24 mouse cellular contexts compared by ENCODE assay signal in genomic region chr17:90780481-90780880, GRCm38 (mm10).
DNase-seq lines count a peak whose midpoint lies in the region; ATAC-seq and TF ChIP-seq lines count a peak whose summit lies in the region.
"Had no signal": no experiment of that assay in that cellular context is flagged by ENCODE, and none has a peak within 500 bp of the region (broad histone marks: within the 10 kb centered on the region; RNA-seq: fewer than 3 reads in every experiment).

No protein-coding gene starts in this region.

- ATAC-seq in megakaryocyte progenitor cell, adult 5-6 weeks (replicated peaks; ENCODE audit: poor library complexity) = 0 out of 2 replicates have a peak, but pooled peaks have one; percentile 14
- ATAC-seq: CD4-positive, CD25-positive, alpha-beta regulatory T cell, adult 4 months; forebrain, embryonic 13.5 days; forebrain, embryonic 15.5 days; forebrain, postnatal 0 days had no signal

- H3K79me2 ChIP-seq in MEL (ENCODE audit: control insufficient read depth, insufficient read depth, low read length, poor library complexity) = no peaks in the 10 kb centered on the region

- no peak for TF ChIP-seq POLR2A in MEL (IDR thresholded peaks at IDR 0.05; ENCODE audit: control insufficient read depth in 1 of 2, insufficient read depth in 1 of 2, low read depth in 1 of 2, low read length in 2 of 2, poor library complexity in 1 of 2)

- H3K9ac ChIP-seq in MEL (ENCODE audit: control insufficient read depth, low read depth, low read length, poor library complexity, severe bottlenecking) = no peak overlapping the region
- H3K9ac ChIP-seq: embryonic facial prominence, embryonic 12.5 days; forebrain, embryonic 13.5 days; forebrain, embryonic 15.5 days; forebrain, postnatal 0 days had no signal

- no peak for TF ChIP-seq CTCF in MEL (IDR thresholded peaks at IDR 0.05 in 2 of 3, conservative IDR thresholded peaks at IDR 0.05 in 1 of 3; ENCODE audit: control insufficient read depth in 1 of 3, insufficient read depth in 1 of 3, low read depth in 2 of 3, low read length in 3 of 3, poor library complexity in 1 of 3, severe bottlenecking in 1 of 3)

- no peaks in the 10 kb centered on the region for H3K27me3 ChIP-seq in MEL (ENCODE audit: control insufficient read depth in 1 of 2, insufficient read depth in 2 of 2, low read length in 2 of 2)
- H3K27me3 ChIP-seq: CH12.LX; embryonic facial prominence, embryonic 12.5 days; forebrain, embryonic 13.5 days; forebrain, embryonic 15.5 days had no signal

- no peak overlapping the region for H3K4me3 ChIP-seq in MEL (ENCODE audit: control insufficient read depth in 1 of 2, insufficient read depth in 1 of 2, low read depth in 2 of 2, low read length in 2 of 2)
- H3K4me3 ChIP-seq: embryonic facial prominence, embryonic 10.5 days; embryonic facial prominence, embryonic 12.5 days; forebrain, embryonic 13.5 days; forebrain, embryonic 15.5 days had no signal

- no peaks in the 10 kb centered on the region; a peak in 1 of 4 replicates for H3K36me3 ChIP-seq in MEL (ENCODE audit: control insufficient read depth in 1 of 2, insufficient read depth in 2 of 2, low read length in 2 of 2)
- H3K36me3 ChIP-seq: embryonic facial prominence, embryonic 10.5 days; embryonic facial prominence, embryonic 12.5 days; forebrain, embryonic 15.5 days; G1E had no signal

- TF ChIP-seq RAD21 in MEL (IDR thresholded peaks at IDR 0.05; ENCODE audit: low read depth, low read length) = no peak

- TF ChIP-seq EP300 in MEL (IDR thresholded peaks at IDR 0.05; ENCODE audit: low read depth in 1 of 2, low read length in 2 of 2) = peak; percentile 66 to 71

- DNase-seq in embryo, embryonic 11 days = peak; percentile 7
- no peak for DNase-seq in embryo, embryonic 9.5 days (ENCODE audit: extremely low spot score)
- DNase-seq in MEL (ENCODE audit: low read depth, low spot score) = peak; percentile 40
- no peak for DNase-seq in cerebellum, adult 9-11 months
- DNase-seq in right cerebral cortex, postnatal 36 days (ENCODE audit: low spot score in 2 of 2) = no peak
- DNase-seq in ovary, postnatal 36 days (ENCODE audit: low spot score) = no peak
- DNase-seq: adrenal gland, adult 8-10 months; adrenal gland, postnatal 14 days; adrenal gland, postnatal 36 days; B cell, adult 2 months; cerebellum, adult 11-12 months; cerebellum, adult 2 months; cerebellum, adult 9-10 months; cerebellum, postnatal 14 days; cerebellum, postnatal 36 days; forebrain, postnatal 0 days had no signal

- H3K9me3 ChIP-seq in MEL (replicated peaks; ENCODE audit: insufficient read depth, low read length) = no peaks in the 10 kb centered on the region
- H3K9me3 ChIP-seq: embryonic facial prominence, embryonic 10.5 days; embryonic facial prominence, embryonic 12.5 days; forebrain, embryonic 13.5 days; forebrain, embryonic 15.5 days; G1E had no signal

- peaks cover 0 to 4% of the 10 kb centered on the region in 2 experiments; a peak in 1 of 4 replicates for H3K4me1 ChIP-seq in MEL (ENCODE audit: control insufficient read depth in 1 of 2, insufficient read depth in 2 of 2, low read length in 2 of 2)
- H3K4me1 ChIP-seq: embryonic facial prominence, embryonic 10.5 days; embryonic facial prominence, embryonic 12.5 days; forebrain, embryonic 13.5 days; forebrain, embryonic 15.5 days had no signal

- H3K27ac ChIP-seq in MEL (ENCODE audit: control insufficient read depth, low read depth, low read length) = no peak overlapping the region
- H3K27ac ChIP-seq: embryonic facial prominence, embryonic 10.5 days; embryonic facial prominence, embryonic 12.5 days; forebrain, embryonic 13.5 days; forebrain, embryonic 15.5 days had no signal

TF ChIP-seq in MEL, 35 proteins besides CTCF, POLR2A, EP300 and RAD21:
- TF ChIP-seq TCF12 (IDR thresholded peaks at IDR 0.05; ENCODE audit: low read depth, low read length) (peak; percentile 72), GATA1 (IDR thresholded peaks at IDR 0.05; ENCODE audit: low read depth, low read length) (peak; percentile 30; the same call in 1 of the 2 replicates), RCOR1 (IDR thresholded peaks at IDR 0.05; ENCODE audit: low read depth, low read length) (peak; percentile 35; the same call in 1 of the 2 replicates), ZNF384 (IDR thresholded peaks at IDR 0.05; ENCODE audit: low read depth, low read length) (no peak), BHLHE40 (IDR thresholded peaks at IDR 0.05; ENCODE audit: borderline replicate concordance, low read depth, low read length) (0 out of 2 replicates have a peak, but pooled peaks have one; percentile 17), ETS1 (IDR thresholded peaks at IDR 0.05; ENCODE audit: low read depth, low read length) (peak; percentile 74), TBP (IDR thresholded peaks at IDR 0.05; ENCODE audit: low read depth, low read length) (no peak), TAL1 (IDR thresholded peaks at IDR 0.05; ENCODE audit: low read length) (peak; percentile 19; the same call in 1 of the 2 replicates), MYC (IDR thresholded peaks at IDR 0.05; ENCODE audit: low read depth, low read length) (no peak)

Comparison
In these comparisons a context has a peak if more than half of its experiments do, and no peak if none do; other contexts are left out.
1. DNase-seq: peak in embryo, embryonic 11 days (single experiment) and MEL (single experiment); none in embryo, embryonic 9.5 days (single experiment), cerebellum, adult 9-11 months (single experiment), right cerebral cortex, postnatal 36 days (0 of 2) and ovary, postnatal 36 days (single experiment).